Mouse (Mus musculus): ENCODE results near the gene Kcnn4. TPM values are rescaled to one million over a fixed set of nuclear protein-coding genes. Genes with fewer than 3 reads are reported as not detected.

Gene Kcnn4
- polyA plus RNA-seq, 1 experiment = not detected

DNA sequence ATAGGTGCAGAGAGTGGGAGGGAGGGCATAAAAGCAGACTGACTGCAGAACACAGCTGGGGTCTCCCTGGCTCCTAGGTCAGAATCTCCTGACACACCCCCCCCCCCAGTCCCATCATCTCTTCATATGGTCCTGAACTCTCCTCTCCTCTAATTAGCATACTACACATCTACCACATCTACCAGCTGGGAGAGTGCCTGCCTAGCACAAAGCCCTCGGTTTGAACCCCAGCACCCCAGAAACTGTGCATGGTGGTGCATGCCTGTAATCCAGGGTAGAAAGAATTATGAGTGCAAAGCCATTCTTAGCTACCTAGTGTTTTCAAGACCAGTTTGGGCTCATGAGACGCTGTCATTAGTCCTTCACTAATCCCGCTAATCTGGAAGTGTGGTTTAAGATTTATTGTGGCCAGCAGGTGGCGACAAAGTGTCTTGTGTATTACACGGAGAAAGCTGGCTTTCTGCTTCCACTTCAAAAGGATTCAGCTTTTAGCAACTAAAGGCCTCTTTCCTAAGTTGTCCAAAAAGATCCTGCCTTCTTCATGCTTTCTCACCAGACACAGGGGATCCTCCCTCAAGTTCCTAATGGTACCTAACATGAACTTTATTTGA is 34.3 kb upstream of the Kcnn4 start:
- H3K4me1 ChIP-seq (ENCODE audit: control insufficient read depth, insufficient read depth, low read length) = no peaks in the 10 kb centered on the region; the same call in 1 of the 2 replicates
- WGBS = 11% methylated on average over 5 of the region's 5 CpGs
- H3K4me3 ChIP-seq (ENCODE audit: insufficient read depth, low read depth, low read length) = no peak overlapping the region
- H3K27ac ChIP-seq (ENCODE audit: insufficient read depth, low read depth, low read length) = no peak overlapping the region
- TF ChIP-seq CTCF (IDR thresholded peaks at IDR 0.05; ENCODE audit: insufficient read depth, low read depth, low read length) (no peak), POLR2A (IDR thresholded peaks at IDR 0.05; ENCODE audit: insufficient read depth, low read depth, low read length) (no peak)

DNA sequence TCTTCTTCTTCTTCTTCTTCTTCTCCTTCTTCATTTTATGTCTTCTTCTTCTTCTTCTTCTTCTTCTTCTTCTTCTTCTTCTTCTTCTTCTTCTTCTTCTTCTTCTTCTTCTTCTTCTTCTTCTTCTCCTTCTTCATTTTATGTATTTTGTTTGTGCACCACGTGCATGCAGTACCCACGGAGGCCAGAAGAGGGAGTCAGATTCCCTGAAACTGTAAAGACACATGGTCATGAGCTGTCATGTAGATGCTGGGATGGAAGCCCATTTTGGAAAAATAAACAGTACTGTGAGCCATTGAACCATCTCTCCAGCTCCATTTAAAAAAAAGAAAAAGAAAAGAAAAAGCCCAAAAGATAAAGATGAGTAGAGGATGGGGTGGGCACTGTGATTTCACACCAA is 31.8 kb upstream of the Kcnn4 start:
- no peak for TF ChIP-seq CTCF (IDR thresholded peaks at IDR 0.05; ENCODE audit: insufficient read depth, low read depth, low read length)
- no peak for TF ChIP-seq POLR2A (IDR thresholded peaks at IDR 0.05; ENCODE audit: insufficient read depth, low read depth, low read length)
- WGBS = 40% methylated on average over 2 of the region's 2 CpGs
- no peaks in the 10 kb centered on the region; the same call in 1 of the 2 replicates for H3K4me1 ChIP-seq (ENCODE audit: control insufficient read depth, insufficient read depth, low read length)
- no peak overlapping the region for H3K4me3 ChIP-seq (ENCODE audit: insufficient read depth, low read depth, low read length)
- no peak overlapping the region for H3K27ac ChIP-seq (ENCODE audit: insufficient read depth, low read depth, low read length)

DNA sequence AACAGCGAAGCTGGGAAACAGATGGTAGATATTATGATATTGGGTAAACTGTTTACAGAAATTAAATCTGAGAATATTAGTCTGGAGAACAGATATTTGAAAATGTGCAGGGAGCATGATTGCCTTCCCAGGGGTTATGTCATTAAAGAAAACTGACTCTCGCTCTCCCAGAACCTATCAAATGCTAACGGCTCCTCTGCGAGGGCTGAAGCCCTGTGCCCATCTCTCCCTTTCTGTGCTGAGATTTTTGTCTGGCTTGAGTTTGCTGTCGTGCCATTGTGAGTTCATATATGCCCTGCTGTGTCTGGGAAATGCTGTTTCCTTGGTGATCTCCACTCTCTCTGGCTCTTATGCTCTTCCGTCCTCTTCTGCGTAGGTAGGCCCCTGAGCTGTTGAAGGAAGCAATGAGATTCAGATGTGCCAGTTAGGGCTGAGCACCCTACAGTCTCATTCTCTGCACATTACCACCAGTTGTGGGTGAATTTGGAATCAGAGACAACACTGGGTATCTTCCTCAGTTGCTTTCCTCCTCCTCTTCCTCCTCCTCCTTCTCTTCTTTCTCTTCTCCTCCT is 26.3 kb upstream of the Kcnn4 start:
- Histone ChIP-seq H3K4me3 (ENCODE audit: insufficient read depth, low read depth, low read length) (no peak overlapping the region), H3K27ac (ENCODE audit: insufficient read depth, low read depth, low read length) (no peak overlapping the region), H3K4me1 (ENCODE audit: control insufficient read depth, insufficient read depth, low read length) (no peaks in the 10 kb centered on the region)
- 61% methylated on average over 7 of the region's 7 CpGs for WGBS
- TF ChIP-seq CTCF (IDR thresholded peaks at IDR 0.05; ENCODE audit: insufficient read depth, low read depth, low read length) = no peak
- no peak for TF ChIP-seq POLR2A (IDR thresholded peaks at IDR 0.05; ENCODE audit: insufficient read depth, low read depth, low read length)

- 71% methylated on average over 5 of the region's 5 CpGs for WGBS
- TF ChIP-seq CTCF (IDR thresholded peaks at IDR 0.05; ENCODE audit: insufficient read depth, low read depth, low read length) (no peak), POLR2A (IDR thresholded peaks at IDR 0.05; ENCODE audit: insufficient read depth, low read depth, low read length) (no peak)
- H3K27ac ChIP-seq (ENCODE audit: insufficient read depth, low read depth, low read length) = no peak overlapping the region
- H3K4me1 ChIP-seq (ENCODE audit: control insufficient read depth, insufficient read depth, low read length) = no peaks in the 10 kb centered on the region
- H3K4me3 ChIP-seq (ENCODE audit: insufficient read depth, low read depth, low read length) = no peak overlapping the region
These were observed 23.6 kb upstream of the Kcnn4 start for GRCm38 (mm10) chr7:24346444-24346843.

GRCm38 (mm10) chr7:24348896-24349295 is 21.2 kb upstream of the Kcnn4 start, which contains the start of gene Lypd5:
Lypd5 (plus strand) TSS chr7:24349196.
- H3K4me1 ChIP-seq (ENCODE audit: control insufficient read depth, insufficient read depth, low read length) = no peaks in the 10 kb centered on the region
- WGBS = 60% methylated on average over 6 of the region's 6 CpGs
- no peak for TF ChIP-seq CTCF (IDR thresholded peaks at IDR 0.05; ENCODE audit: insufficient read depth, low read depth, low read length)
- TF ChIP-seq POLR2A (IDR thresholded peaks at IDR 0.05; ENCODE audit: insufficient read depth, low read depth, low read length) = no peak

GRCm38 (mm10) chr7:24355646-24356045 is 14.4 kb upstream of the Kcnn4 start:
- Histone ChIP-seq H3K4me3 (ENCODE audit: insufficient read depth, low read depth, low read length) (no peak overlapping the region), H3K4me1 (ENCODE audit: control insufficient read depth, insufficient read depth, low read length) (no peaks in the 10 kb centered on the region), H3K27ac (ENCODE audit: insufficient read depth, low read depth, low read length) (no peak overlapping the region)
- TF ChIP-seq CTCF (IDR thresholded peaks at IDR 0.05; ENCODE audit: insufficient read depth, low read depth, low read length) = no peak
- no peak for TF ChIP-seq POLR2A (IDR thresholded peaks at IDR 0.05; ENCODE audit: insufficient read depth, low read depth, low read length)
- 85% methylated on average over 6 of the region's 6 CpGs for WGBS

More at GRCm38 (mm10) chr7:24348896-24349295, 21.2 kb upstream of the Kcnn4 start, which contains the start of gene Lypd5:
- Histone ChIP-seq H3K4me3 (ENCODE audit: insufficient read depth, low read depth, low read length) (no peak within 1 kb of the TSS), H3K27ac (ENCODE audit: insufficient read depth, low read depth, low read length) (no peak within 1 kb of the TSS)

DNA sequence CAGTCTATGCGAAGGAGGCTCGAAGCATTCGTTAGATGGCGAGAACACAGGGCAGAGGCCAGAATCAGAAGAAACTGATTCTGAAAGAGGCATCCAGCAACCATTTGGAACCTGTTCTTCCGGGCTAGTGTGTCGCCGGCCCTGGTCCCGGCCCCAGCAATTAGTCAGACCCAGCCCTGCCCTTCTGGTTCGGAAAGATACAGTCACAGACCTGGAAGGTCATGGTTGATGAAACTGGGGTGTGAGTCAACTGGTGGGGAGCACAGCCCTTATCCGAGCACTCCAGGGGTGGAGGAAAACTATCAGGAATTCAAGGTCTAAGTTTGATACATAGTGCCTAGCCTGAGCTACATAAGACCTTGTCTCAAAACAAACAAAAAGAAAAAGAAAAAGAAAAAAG is 14.0 kb upstream of the Kcnn4 start:
- H3K4me3 ChIP-seq (ENCODE audit: insufficient read depth, low read depth, low read length) = no peak overlapping the region
- WGBS = 83% methylated on average over 10 of the region's 10 CpGs
- TF ChIP-seq POLR2A (IDR thresholded peaks at IDR 0.05; ENCODE audit: insufficient read depth, low read depth, low read length) (no peak), CTCF (IDR thresholded peaks at IDR 0.05; ENCODE audit: insufficient read depth, low read depth, low read length) (no peak)

DNA sequence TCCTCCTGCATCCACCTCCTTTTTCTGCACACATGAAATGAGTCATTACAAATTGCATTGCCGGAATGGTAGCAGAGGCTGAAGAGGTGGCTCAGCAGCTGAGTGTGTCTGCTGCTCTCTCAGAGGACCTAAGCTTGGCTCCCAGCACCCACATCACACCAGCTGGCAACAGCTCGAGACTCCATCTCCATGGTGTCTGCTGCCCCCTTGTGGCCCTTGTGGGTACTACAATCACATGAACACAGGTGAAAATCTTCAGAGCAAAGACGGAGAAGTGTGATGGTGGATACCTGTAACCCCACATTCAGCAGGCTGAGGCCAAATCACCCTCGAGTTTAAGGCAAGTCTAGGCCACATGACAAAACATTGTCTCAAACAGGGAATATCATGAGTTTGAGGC is 12.2 kb upstream of the Kcnn4 start:
- H3K4me3 ChIP-seq (ENCODE audit: insufficient read depth, low read depth, low read length) = no peak overlapping the region
- no peak for TF ChIP-seq POLR2A (IDR thresholded peaks at IDR 0.05; ENCODE audit: insufficient read depth, low read depth, low read length)
- TF ChIP-seq CTCF (IDR thresholded peaks at IDR 0.05; ENCODE audit: insufficient read depth, low read depth, low read length) = no peak
- WGBS = 44% methylated on average over 4 of the region's 4 CpGs
- H3K4me1 ChIP-seq (ENCODE audit: control insufficient read depth, insufficient read depth, low read length) = no peaks in the 10 kb centered on the region
- H3K27ac ChIP-seq (ENCODE audit: insufficient read depth, low read depth, low read length) = no peak overlapping the region

More for the DNA sequence above, 14.0 kb upstream of the Kcnn4 start:
- no peak overlapping the region for H3K27ac ChIP-seq (ENCODE audit: insufficient read depth, low read depth, low read length)
- no peaks in the 10 kb centered on the region for H3K4me1 ChIP-seq (ENCODE audit: control insufficient read depth, insufficient read depth, low read length)

DNA sequence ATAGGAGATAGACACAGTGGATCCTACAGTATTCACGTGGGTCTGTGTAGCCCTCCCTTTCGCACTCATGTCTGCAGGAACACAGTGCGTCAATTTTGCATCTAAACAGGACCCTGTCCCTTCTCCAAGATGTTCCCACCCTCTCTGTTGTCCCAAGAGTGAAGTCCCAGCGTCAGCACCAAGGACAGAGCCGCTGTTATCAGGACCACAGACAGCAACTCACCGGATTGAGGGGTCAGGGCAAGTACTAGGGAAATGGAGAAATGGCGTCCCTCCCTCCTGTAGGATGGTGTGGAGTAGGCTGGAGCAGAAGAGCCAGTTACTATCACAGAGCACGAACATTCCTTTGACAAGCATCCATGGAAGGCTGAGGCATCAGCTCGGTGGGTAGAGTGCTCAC is 10.8 kb upstream of the Kcnn4 start:
- 38% methylated on average over 9 of the region's 9 CpGs for WGBS
- H3K27ac ChIP-seq (ENCODE audit: insufficient read depth, low read depth, low read length) = no peak overlapping the region
- no peak overlapping the region for H3K4me3 ChIP-seq (ENCODE audit: insufficient read depth, low read depth, low read length)
- H3K4me1 ChIP-seq (ENCODE audit: control insufficient read depth, insufficient read depth, low read length) = no peaks in the 10 kb centered on the region
- no peak for TF ChIP-seq POLR2A (IDR thresholded peaks at IDR 0.05; ENCODE audit: insufficient read depth, low read depth, low read length)
- TF ChIP-seq CTCF (IDR thresholded peaks at IDR 0.05; ENCODE audit: insufficient read depth, low read depth, low read length) = no peak
